Mouse (Mus musculus): Measurements from ENCODE around the gene Epp13.

DNA sequence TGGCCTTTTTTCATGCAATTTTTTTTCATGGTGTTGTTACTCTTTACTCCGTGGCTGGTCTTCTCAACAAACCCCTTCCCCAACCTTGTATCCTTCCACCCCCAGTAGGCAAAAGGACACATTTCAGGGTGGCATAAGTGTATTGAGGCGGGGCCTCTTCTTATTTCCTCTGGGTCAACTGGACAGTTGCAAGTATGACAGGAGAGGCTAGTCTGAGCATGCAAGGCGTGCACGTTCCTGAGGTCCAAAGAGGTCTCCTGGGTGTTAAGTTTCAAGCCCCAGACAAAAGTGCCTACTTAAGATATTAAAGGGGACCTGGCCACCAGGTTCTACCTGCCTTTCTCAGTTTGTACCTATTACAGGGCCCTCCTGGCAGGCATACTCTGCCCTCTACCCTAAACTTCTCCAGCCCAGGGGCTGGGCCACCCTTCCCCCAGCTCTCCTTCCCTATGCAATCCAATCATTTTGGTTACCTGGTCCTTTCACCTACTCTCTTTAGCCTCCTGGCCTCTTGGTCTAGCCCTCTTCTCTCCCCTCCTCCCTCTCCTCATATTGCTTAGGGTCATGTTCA lies 32.0 kb downstream of the Epp13 start:
- no peak for TF ChIP-seq POLR2A (IDR thresholded peaks at IDR 0.05; ENCODE audit: borderline replicate concordance, extremely low read depth, insufficient read depth, insufficient read length, poor library complexity, severe bottlenecking)
- no peak for TF ChIP-seq CTCF (IDR thresholded peaks at IDR 0.05; ENCODE audit: borderline replicate concordance, extremely low read depth, insufficient read depth, insufficient read length)

All from brain, embryonic 14.5 days (tissue).